Mouse (Mus musculus): Measurements from ENCODE around the gene Echdc3.

Echdc3 gene

DNA sequence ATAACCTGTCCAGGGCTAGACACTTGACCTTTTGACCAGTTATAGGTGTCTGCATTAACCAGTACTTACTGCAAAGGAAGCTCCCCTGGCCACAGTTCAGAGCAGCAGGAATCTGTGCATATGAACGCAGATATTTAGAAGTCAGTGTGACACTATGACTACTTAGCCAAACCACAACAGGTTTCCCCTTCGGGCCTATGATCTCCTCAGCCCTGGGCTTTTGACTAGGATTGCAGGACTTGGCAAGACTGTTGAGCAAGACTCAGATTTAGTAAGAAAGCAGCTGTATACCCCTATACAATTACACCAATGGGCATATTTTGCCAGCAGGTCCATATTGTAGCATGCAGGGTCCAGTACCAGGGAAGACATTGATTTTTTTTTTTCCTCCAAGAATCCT, 44.3 kb downstream of the Echdc3 start:
- DNase-seq (ENCODE audit: low spot score): no peak

- DNase-seq (ENCODE audit: low spot score): peak; percentile 82
Measured at GRCm38 (mm10) chr2:6167843-6168558, 44.8 kb downstream of the Echdc3 start.

DNA sequence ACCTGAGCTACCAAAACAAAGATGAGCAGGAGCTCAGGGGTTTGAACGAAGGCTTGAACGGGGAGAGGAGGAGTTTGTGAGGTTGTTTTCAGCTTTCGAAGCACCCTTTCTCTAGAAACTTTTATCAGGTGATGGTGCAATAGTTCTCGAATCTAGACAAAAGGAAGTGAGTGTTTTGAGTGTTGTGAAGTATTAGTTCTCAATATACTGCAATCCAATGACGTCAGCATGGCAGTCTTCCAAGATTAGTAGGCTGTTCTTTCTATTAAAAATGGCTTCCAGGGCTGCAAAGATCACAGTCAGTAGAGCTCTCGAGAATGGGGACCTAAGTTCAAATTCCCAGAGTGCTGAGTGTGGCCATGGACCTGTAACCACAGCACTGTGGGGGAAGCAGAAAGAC, 47.1 kb downstream of the Echdc3 start:
- peak; percentile 67 for DNase-seq (ENCODE audit: low spot score)

DNA sequence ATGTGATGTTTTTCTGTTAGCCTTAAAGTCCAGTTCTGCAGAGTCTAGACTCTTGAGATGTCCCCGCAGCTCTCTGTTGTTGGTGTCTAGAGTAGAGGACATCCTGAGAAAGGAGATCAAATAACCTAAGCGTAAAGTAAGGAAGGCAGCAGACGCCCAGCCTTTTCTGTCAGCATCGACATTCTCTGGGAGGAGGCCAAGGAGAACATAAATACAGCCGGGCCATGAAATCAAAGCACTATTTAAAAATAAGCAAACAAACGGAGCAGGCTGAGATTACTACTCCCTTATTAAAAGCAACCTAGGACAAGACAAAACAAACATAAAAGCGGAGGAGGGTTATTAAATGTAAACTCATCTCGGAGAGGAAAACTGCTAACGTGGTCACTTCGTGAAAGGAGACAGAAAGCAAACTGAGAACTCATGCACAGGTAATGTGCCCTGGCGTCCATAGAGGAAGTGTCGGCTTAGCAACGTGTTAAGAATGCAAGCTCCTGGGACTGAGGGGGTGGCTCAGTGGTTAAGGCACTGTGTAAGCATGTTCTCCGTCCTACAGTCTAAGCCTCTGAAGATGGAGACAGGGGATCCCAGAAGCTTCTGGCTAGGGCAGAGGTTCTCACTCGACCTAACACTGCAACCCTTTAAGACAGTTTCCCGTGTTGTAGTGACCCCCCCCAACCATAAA, 48.1 kb downstream of the Echdc3 start:
- DNase-seq (ENCODE audit: low spot score): no peak

DNA sequence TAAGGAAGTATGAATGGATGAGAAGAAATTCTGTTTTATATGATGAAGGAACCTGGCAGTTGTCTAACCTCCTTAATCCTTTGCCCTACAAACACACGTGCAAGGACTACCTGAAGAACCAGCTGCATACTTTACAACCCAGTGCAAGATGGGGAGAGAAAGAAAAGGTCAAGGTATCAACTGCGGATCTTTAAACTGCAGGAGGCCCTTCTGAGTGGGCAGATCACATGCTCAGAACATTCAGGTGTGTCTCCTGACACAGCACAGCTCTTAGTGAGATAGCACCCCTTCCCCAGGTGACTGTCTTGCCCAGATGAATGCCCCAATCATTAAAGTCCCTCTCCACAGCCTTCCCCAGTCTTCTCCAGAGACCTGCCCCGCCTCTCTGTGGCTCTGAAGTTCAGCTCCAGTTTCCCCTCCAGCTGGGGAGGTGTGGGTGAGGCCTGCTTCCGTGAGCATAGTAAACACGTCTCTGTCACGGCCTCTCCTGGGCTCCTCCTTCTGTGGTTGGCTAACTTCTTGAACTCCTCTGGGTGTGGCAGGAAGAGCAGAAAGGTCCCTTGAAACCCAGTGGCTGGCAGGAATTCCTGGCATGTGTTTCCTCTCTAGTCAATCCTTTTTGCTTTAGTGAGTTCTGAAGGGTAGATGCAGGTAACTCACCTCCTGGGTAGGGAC, 50.3 kb downstream of the Echdc3 start:
- peak; percentile 77 for DNase-seq (ENCODE audit: low spot score)

GRCm38 (mm10) chr2:6159735-6160134, 53.1 kb downstream of the Echdc3 start:
- DNase-seq (ENCODE audit: low spot score): no peak

GRCm38 (mm10) chr2:6159219-6159618, 53.6 kb downstream of the Echdc3 start:
- no peak for DNase-seq (ENCODE audit: low spot score)

GRCm38 (mm10) chr2:6157635-6158034, 55.2 kb downstream of the Echdc3 start:
- no peak for DNase-seq (ENCODE audit: low spot score)

GRCm38 (mm10) chr2:6157208-6157607, 55.6 kb downstream of the Echdc3 start:
- DNase-seq (ENCODE audit: low spot score): no peak

- peak; percentile 35 for DNase-seq (ENCODE audit: low spot score)
Measured at GRCm38 (mm10) chr2:6149801-6150200, 63.0 kb downstream of the Echdc3 start.

DNA sequence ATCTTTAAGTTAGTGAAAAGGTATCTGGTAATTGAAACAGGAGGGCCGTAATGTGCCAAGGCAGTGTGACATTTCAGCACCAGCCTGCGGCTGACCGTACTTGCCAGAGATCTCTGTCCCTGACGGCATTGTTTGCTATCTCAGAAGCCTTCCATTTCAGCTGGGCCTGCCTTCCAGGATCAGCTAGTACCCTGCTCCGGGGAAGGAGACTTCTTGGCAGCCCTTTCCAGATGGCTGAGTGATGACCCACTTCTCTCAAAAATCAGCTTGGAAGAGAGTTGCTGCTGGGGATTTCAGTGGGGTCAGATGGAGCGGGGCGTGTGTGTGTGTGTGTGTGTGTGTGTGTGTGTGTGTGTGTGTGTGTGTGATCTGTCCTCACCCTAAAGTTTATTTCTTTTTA, 65.9 kb downstream of the Echdc3 start:
- DNase-seq (ENCODE audit: low spot score): no peak

- no peak for DNase-seq (ENCODE audit: low spot score)
Measured at GRCm38 (mm10) chr2:6146257-6146656, 66.6 kb downstream of the Echdc3 start.

GRCm38 (mm10) chr2:6145611-6146010, 67.2 kb downstream of the Echdc3 start:
- no peak for DNase-seq (ENCODE audit: low spot score)

DNA sequence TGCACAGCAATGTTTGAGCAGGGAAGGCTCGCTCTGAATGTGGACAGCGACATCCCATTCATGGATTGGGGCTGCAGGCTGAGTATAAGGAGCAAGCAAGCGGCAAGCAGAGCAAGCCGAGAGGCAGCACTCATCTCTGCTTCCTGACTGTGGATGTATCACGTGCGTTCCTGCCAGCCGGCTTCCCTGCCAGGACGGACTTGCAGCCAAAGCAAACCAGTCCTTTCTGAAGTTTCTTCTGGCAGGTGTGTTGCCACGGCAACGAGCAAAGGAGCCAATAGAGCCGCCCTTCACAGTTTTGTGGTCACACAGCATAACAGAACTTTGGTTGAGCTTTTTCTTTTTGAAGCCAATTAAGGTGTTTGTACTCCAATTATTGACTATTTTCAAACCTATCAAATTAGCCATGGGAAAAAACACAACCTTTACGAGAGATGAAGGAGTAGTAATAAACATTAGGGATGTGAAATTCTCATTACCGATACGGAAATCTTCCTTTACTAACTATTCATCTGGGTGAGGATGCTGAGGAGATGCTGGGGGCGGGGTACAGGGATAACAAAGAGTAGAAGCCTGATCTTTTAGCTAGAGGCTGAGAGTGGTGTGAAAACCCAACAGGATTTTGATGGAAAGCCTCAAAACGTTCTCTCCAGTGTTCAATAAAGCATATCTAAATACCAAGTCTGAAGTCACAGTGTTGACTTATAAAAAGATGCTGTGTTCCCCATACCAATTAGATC, 69.7 kb downstream of the Echdc3 start:
- DNase-seq (ENCODE audit: low spot score): peak; percentile 34

DNA sequence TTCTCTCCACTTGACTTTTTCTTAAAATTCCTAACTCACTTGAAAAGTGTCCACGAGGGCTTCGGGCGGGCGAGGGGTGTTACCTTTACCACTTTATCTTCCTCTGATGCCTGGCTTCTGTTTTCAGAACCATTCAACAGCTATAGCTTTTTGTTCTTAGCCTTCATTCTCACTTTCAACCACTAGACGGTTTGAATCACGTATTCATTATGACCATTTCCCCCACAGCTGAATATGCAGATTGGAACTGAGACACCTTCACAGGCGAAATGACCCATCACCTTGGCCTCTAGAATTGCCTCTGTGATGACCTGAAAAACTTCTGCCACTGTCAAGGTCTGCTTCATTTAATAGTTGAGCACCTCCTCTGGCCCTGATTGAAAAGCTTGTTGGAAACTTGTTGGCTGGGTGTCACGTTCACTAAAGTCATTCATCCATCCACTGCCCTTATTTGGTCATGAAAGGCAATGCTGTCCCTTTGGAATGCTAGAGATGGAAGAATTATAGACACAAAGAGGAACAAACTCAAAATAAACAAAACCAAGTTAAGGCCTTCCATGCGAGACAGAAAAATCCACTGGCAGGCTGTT, 72.2 kb downstream of the Echdc3 start:
- no peak for DNase-seq (ENCODE audit: low spot score)
